In the genomic region with DNA sequence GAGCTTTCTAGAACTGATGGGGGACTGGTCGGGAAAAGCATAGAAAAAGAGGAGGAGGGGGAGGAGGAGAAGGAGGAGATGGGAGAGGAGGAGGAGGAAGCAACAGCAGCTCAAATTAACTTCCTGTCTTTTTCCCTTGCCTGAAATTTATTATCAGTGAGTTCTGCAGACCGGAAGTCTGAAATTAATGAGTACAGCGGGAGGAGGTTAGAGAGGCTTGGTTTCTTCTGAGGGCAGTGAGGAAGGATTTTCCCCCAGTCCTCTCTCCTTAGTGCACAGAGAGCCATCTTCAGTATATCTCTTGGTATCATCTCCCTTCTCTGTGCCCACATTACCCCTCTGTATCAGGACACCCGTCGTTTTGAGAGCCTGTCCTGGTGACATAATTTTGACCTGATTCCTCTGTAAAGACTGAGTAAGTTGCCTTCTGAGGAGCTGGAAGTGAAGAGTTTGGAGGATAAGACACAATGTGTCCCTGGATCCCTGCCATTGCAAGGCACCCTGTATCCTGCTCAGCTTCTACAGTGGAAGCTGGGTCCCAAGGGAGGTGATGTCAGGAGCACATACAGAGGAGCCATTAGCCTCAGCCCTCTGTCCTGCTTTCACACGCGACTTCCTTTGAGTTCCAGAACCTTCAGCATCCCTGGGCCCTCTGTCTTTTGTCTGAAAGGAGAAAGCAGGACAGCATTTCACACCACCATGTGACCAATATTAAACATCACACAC, we compare ENCODE assay signal across 19 mouse cellular contexts. TPM values are rescaled to one million over a fixed set of nuclear protein-coding genes. Genes with fewer than 3 reads are reported as not detected.
DNase-seq lines count a peak whose midpoint lies in the region; ATAC-seq and TF ChIP-seq lines count a peak whose summit lies in the region.
"Had no signal": no experiment of that assay in that cellular context is flagged by ENCODE, and none has a peak within 500 bp of the region (broad histone marks: within the 10 kb centered on the region; RNA-seq: fewer than 3 reads in every experiment).

No protein-coding gene starts in this region.

- no peaks in the 10 kb centered on the region for H3K9me3 ChIP-seq in liver, embryonic 11.5 days (ENCODE audit: control insufficient read depth, low read length)
- no peaks in the 10 kb centered on the region for H3K9me3 ChIP-seq in heart, embryonic 16.5 days (replicated peaks; ENCODE audit: control insufficient read depth, low read length)
- H3K9me3 ChIP-seq: hindbrain, embryonic 10.5 days; neural tube, embryonic 15.5 days; stomach, embryonic 15.5 days had no signal

- whole genome bisulfite sequencing in liver, adult 2 months = 62% methylated on average over 7 of the region's 7 CpGs
- WGBS in liver, embryonic 11.5 days = 59% methylated on average over 7 of the region's 7 CpGs
- WGBS in heart, embryonic 16.5 days = 37% methylated on average over 7 of the region's 7 CpGs

- H3K4me1 ChIP-seq in liver, adult 2 months (ENCODE audit: control insufficient read depth, insufficient read depth, low read length) = no peaks in the 10 kb centered on the region
- no peaks in the 10 kb centered on the region for H3K4me1 ChIP-seq in liver, embryonic 11.5 days (replicated peaks; ENCODE audit: control insufficient read depth, insufficient read depth, low read length)
- peaks cover 61% of the 10 kb centered on the region for H3K4me1 ChIP-seq in heart, embryonic 16.5 days (ENCODE audit: control insufficient read depth, insufficient read depth, low read length)

- no peak for TF ChIP-seq POLR2A in liver, adult 2 months (IDR thresholded peaks at IDR 0.05; ENCODE audit: extremely low read depth, insufficient read depth, low read length)

- no peaks in the 10 kb centered on the region for H3K36me3 ChIP-seq in liver, adult 2 months (ENCODE audit: control insufficient read depth, insufficient read depth, low read length)
- H3K36me3 ChIP-seq in liver, embryonic 11.5 days (ENCODE audit: control insufficient read depth, insufficient read depth, low read length) = no peaks in the 10 kb centered on the region
- H3K36me3 ChIP-seq in heart, embryonic 16.5 days (ENCODE audit: control insufficient read depth, insufficient read depth) = peaks cover 5% of the 10 kb centered on the region; the same call in 1 of the 2 replicates
- H3K36me3 ChIP-seq: hindbrain, embryonic 10.5 days; neural tube, embryonic 15.5 days; stomach, embryonic 15.5 days had no signal

- no peaks in the 10 kb centered on the region for H3K79me2 ChIP-seq in liver, adult 2 months (ENCODE audit: control insufficient read depth, insufficient read depth, low read length)

- H3K27me3 ChIP-seq in liver, adult 2 months (ENCODE audit: control insufficient read depth, insufficient read depth, low read length) = no peaks in the 10 kb centered on the region
- no peaks in the 10 kb centered on the region for H3K27me3 ChIP-seq in liver, embryonic 11.5 days (replicated peaks; ENCODE audit: control insufficient read depth, insufficient read depth, low read length)
- no peaks in the 10 kb centered on the region for H3K27me3 ChIP-seq in heart, embryonic 16.5 days (ENCODE audit: control insufficient read depth, insufficient read depth, low read length)
- H3K27me3 ChIP-seq: neural tube, embryonic 15.5 days; stomach, embryonic 15.5 days had no signal

- no peak overlapping the region for H3K9ac ChIP-seq in liver, adult 2 months (ENCODE audit: low read depth, low read length)
- no peak overlapping the region for H3K9ac ChIP-seq in liver, embryonic 11.5 days (ENCODE audit: low read depth, low read length)
- H3K9ac ChIP-seq in heart, embryonic 16.5 days (ENCODE audit: low read length) = peak overlapping the region; percentile 47
- H3K9ac ChIP-seq: neural tube, embryonic 15.5 days; stomach, embryonic 15.5 days had no signal

- H3K4me2 ChIP-seq in liver, embryonic 11.5 days = no peak overlapping the region
- H3K4me2 ChIP-seq in heart, embryonic 16.5 days (ENCODE audit: low read depth, low read length) = peak overlapping the region; percentile 12
- H3K4me2 ChIP-seq: midbrain, embryonic 11.5 days; neural tube, embryonic 15.5 days; stomach, embryonic 15.5 days had no signal

- intact Hi-C loops in gastrocnemius, adult 2 months (cut with DNase I) = no loop called here

- H3K4me3 ChIP-seq in gastrocnemius, adult 2 months = no peak overlapping the region
- no peak overlapping the region for H3K4me3 ChIP-seq in liver, adult 2 months (ENCODE audit: insufficient read depth, low read depth, low read length)
- no peak overlapping the region for H3K4me3 ChIP-seq in liver, embryonic 11.5 days (ENCODE audit: low read depth, low read length)
- H3K4me3 ChIP-seq in heart, embryonic 16.5 days (ENCODE audit: low read length) = no peak overlapping the region
- H3K4me3 ChIP-seq: hindbrain, embryonic 10.5 days; neural tube, embryonic 15.5 days; stomach, embryonic 15.5 days had no signal

- peak overlapping the region; percentile 48 for H3K27ac ChIP-seq in gastrocnemius, adult 2 months
- no peak overlapping the region for H3K27ac ChIP-seq in liver, adult 2 months (replicated peaks; ENCODE audit: insufficient read depth, low read depth, low read length)
- H3K27ac ChIP-seq in liver, embryonic 11.5 days (ENCODE audit: low read depth, low read length) = no peak overlapping the region
- H3K27ac ChIP-seq in heart, embryonic 16.5 days (ENCODE audit: low read length) = peak overlapping the region; percentile 93
- H3K27ac ChIP-seq: hindbrain, embryonic 10.5 days; neural tube, embryonic 15.5 days; stomach, embryonic 15.5 days had no signal

- peak; percentile 26 for DNase-seq in gastrocnemius, adult 2 months
- DNase-seq in gastrocnemius, adult 18-20 months (ENCODE audit: low spot score) = no peak
- peak; percentile 20 for DNase-seq in liver, adult 2 months (ENCODE audit: extremely low read depth, low read depth, low spot score)
- no peak for DNase-seq in liver, embryonic 11.5 days (ENCODE audit: low spot score)
- peak; percentile 22 to 31 for DNase-seq in kidney, postnatal 36 days
- DNase-seq in spleen, postnatal 4 days (ENCODE audit: low spot score in 2 of 2) = no peak
- no peak for DNase-seq in frontal cortex, postnatal 10 days (ENCODE audit: low spot score in 2 of 2)
- DNase-seq: adrenal gland, postnatal 14 days; cerebellum, adult 8-10 months; embryo, embryonic 11 days; layer of hippocampus, adult 9-11 months; lung, postnatal 4 days; retina, postnatal 1 day had no signal

- TF ChIP-seq CTCF in gastrocnemius, adult 2 months (IDR thresholded peaks at IDR 0.05) = no peak
- TF ChIP-seq CTCF in liver, adult 2 months (IDR thresholded peaks at IDR 0.05; ENCODE audit: low read depth, low read length) = no peak

- ATAC-seq in liver, embryonic 11.5 days (replicated peaks; ENCODE audit: low FRiP score) = no peak
- ATAC-seq in heart, embryonic 16.5 days (replicated peaks; ENCODE audit: extremely low read depth, insufficient read depth, low FRiP score) = no peak
- ATAC-seq: forebrain, embryonic 14.5 days had no signal

RNA-seq across cellular contexts. Expression of gene Pakap, which starts 19.1 kb away (rescaled TPM):
- total RNA-seq in gastrocnemius, adult 2 months (2021) = 1 to 10 TPM; 4.9 to 7.0 TPM
- total RNA-seq in gastrocnemius, adult 18-20 months (2021) = 1 to 10 TPM; 2.8 to 4.8 TPM
- total RNA-seq in liver, adult 2 months (2014; rRNA removed) = 0.18 and 0.20 TPM in 2 replicates
- polyA plus RNA-seq in liver, adult 2 months (2012; rRNA removed) = 0.06 TPM in 2 replicates
- polyA plus RNA-seq in liver, embryonic 11.5 days (2014; fragmentation: Nextera tagmentation; extraction: Ambion mirVana) = 4.1 and 5.1 TPM in 2 replicates
- polyA plus RNA-seq in heart, embryonic 16.5 days (2015; fragmentation: Nextera tagmentation; extraction: Ambion mirVana) = 57.5 and 60.2 TPM in 2 replicates

Comparison
In these comparisons a context has a peak if more than half of its experiments do, and no peak if none do; other contexts are left out.
1. DNase-seq: peak in gastrocnemius, adult 2 months (single experiment), liver, adult 2 months (single experiment) and kidney, postnatal 36 days (2 of 2); none in gastrocnemius, adult 18-20 months (single experiment), liver, embryonic 11.5 days (single experiment), spleen, postnatal 4 days (0 of 2) and frontal cortex, postnatal 10 days (0 of 2).
2. H3K27ac ChIP-seq: peak in gastrocnemius, adult 2 months (single experiment) and heart, embryonic 16.5 days (single experiment); none in liver, adult 2 months (single experiment) and liver, embryonic 11.5 days (single experiment).